19 mouse cellular contexts compared by ENCODE assay signal in genomic region chr7:118419491-118420180, GRCm38 (mm10). TPM values are rescaled to one million over a fixed set of nuclear protein-coding genes. Genes with fewer than 3 reads are reported as not detected.
A peak's percentile ranks its signal among the peaks of the same experiment; 100 is the strongest.
DNase-seq lines count a peak whose midpoint lies in the region; ATAC-seq and TF ChIP-seq lines count a peak whose summit lies in the region.
"Had no signal": no experiment of that assay in that cellular context is flagged by ENCODE, and none has a peak within 500 bp of the region (broad histone marks: within the 10 kb centered on the region; RNA-seq: fewer than 3 reads in every experiment).

No protein-coding gene starts in this region.

- in situ Hi-C loops in CH12.LX (cut with MboI; ENCODE audit: low pct_ligation_motif_present, low pct_unique_long_range_greater_than_20kb, low sequenced_read_pairs): no loop called here

- no peaks in the 10 kb centered on the region for H3K9me3 ChIP-seq in CH12.LX (replicated peaks; ENCODE audit: low read length)
- no peaks in the 10 kb centered on the region for H3K9me3 ChIP-seq in forebrain, embryonic 16.5 days (ENCODE audit: control insufficient read depth, low read length)
- H3K9me3 ChIP-seq in midbrain, embryonic 14.5 days (ENCODE audit: control insufficient read depth, low read length): no peaks in the 10 kb centered on the region
- H3K9me3 ChIP-seq: stomach, embryonic 15.5 days had no signal

- H3K27me3 ChIP-seq in CH12.LX (replicated peaks): peaks cover 2% of the 10 kb centered on the region
- no peaks in the 10 kb centered on the region for H3K27me3 ChIP-seq in forebrain, embryonic 16.5 days (replicated peaks; ENCODE audit: control insufficient read depth, insufficient read depth, low read length)
- H3K27me3 ChIP-seq in midbrain, embryonic 14.5 days (ENCODE audit: control insufficient read depth, insufficient read depth, low read length): no peaks in the 10 kb centered on the region
- H3K27me3 ChIP-seq: stomach, embryonic 15.5 days had no signal

- no peaks in the 10 kb centered on the region for H3K36me3 ChIP-seq in CH12.LX (replicated peaks in 1 of 2; ENCODE audit: control insufficient read depth in 1 of 2, insufficient read depth in 1 of 2, low read length in 1 of 2)
- H3K36me3 ChIP-seq in forebrain, embryonic 16.5 days (ENCODE audit: control insufficient read depth, insufficient read depth): no peaks in the 10 kb centered on the region
- no peaks in the 10 kb centered on the region for H3K36me3 ChIP-seq in midbrain, embryonic 14.5 days (ENCODE audit: control insufficient read depth, insufficient read depth, low read length)
- H3K36me3 ChIP-seq: stomach, embryonic 15.5 days had no signal

- peak; percentile 72 for ATAC-seq in forebrain, embryonic 16.5 days
- ATAC-seq in midbrain, embryonic 14.5 days (ENCODE audit: low FRiP score, low TSS enrichment): no peak
- ATAC-seq: intestine, embryonic 16.5 days had no signal

- no peak for DNase-seq in CH12.LX (ENCODE audit: extremely low read depth)
- peak; percentile 22 for DNase-seq in brain, adult 2 months (ENCODE audit: low read depth, low spot score)
- no peak for DNase-seq in midbrain, embryonic 14.5 days
- no peak for DNase-seq in thymus, postnatal 36 days
- no peak for DNase-seq in right cerebral cortex, adult 2 months (ENCODE audit: low spot score in 2 of 2)
- no peak for DNase-seq in lung, postnatal 25 days (ENCODE audit: low spot score)
- no peak for DNase-seq in spleen, adult 12 weeks (ENCODE audit: low spot score)
- DNase-seq: adrenal gland, postnatal 25 days; cerebellum, postnatal 25 days; gastrocnemius, postnatal 10 days; kidney, postnatal 10 days; layer of hippocampus, adult 9-11 months; lung, embryonic 14.5 days; thymus, postnatal 25 days had no signal

- H3K4me2 ChIP-seq in CH12.LX (ENCODE audit: insufficient read depth, low read depth, poor library complexity, severe bottlenecking): peak overlapping the region; percentile 36
- H3K4me2 ChIP-seq in forebrain, embryonic 16.5 days (ENCODE audit: low read length): peak overlapping the region; percentile 25
- 0 out of 2 replicates have a peak overlapping the region, but pooled peaks have one; percentile 18 for H3K4me2 ChIP-seq in midbrain, embryonic 14.5 days (ENCODE audit: low read length)
- H3K4me2 ChIP-seq: liver, embryonic 11.5 days; lung, embryonic 14.5 days; stomach, embryonic 15.5 days had no signal

- no peak for TF ChIP-seq RAD21 in CH12.LX (IDR thresholded peaks at IDR 0.05; ENCODE audit: low read depth, low read length)

- no peak overlapping the region for H3K9ac ChIP-seq in CH12.LX (ENCODE audit: insufficient read depth, low read depth)
- 0 out of 2 replicates have a peak overlapping the region, but pooled peaks have one; percentile 8 for H3K9ac ChIP-seq in forebrain, embryonic 16.5 days (replicated peaks; ENCODE audit: low read depth, low read length)
- no peak overlapping the region for H3K9ac ChIP-seq in midbrain, embryonic 14.5 days (replicated peaks; ENCODE audit: low read length)
- H3K9ac ChIP-seq: lung, embryonic 14.5 days; stomach, embryonic 15.5 days had no signal

- no peak overlapping the region for H3K4me3 ChIP-seq in CH12.LX (replicated peaks in 1 of 3; ENCODE audit: low read depth in 2 of 3, low read length in 2 of 3, poor library complexity in 1 of 3)
- H3K4me3 ChIP-seq in forebrain, embryonic 16.5 days (replicated peaks; ENCODE audit: low read length): no peak overlapping the region
- no peak overlapping the region for H3K4me3 ChIP-seq in midbrain, embryonic 14.5 days (replicated peaks; ENCODE audit: low read depth, low read length)
- H3K4me3 ChIP-seq: myocyte; stomach, embryonic 15.5 days had no signal

- H3K4me1 ChIP-seq in CH12.LX (ENCODE audit: control insufficient read depth in 1 of 2, insufficient read depth in 2 of 2): peaks cover 3 to 4% of the 10 kb centered on the region in 2 experiments; a peak in 1 of 4 replicates
- H3K4me1 ChIP-seq in forebrain, embryonic 16.5 days (replicated peaks; ENCODE audit: control insufficient read depth, insufficient read depth, low read length): peaks cover 5% of the 10 kb centered on the region
- peaks cover 6% of the 10 kb centered on the region; the same call in 1 of the 2 replicates for H3K4me1 ChIP-seq in midbrain, embryonic 14.5 days (ENCODE audit: control insufficient read depth, insufficient read depth, low read length)
- H3K4me1 ChIP-seq: stomach, embryonic 15.5 days had no signal

- H3K79me2 ChIP-seq in CH12.LX (replicated peaks; ENCODE audit: control insufficient read depth, extremely low read depth, insufficient read depth, poor library complexity, severe bottlenecking): no peaks in the 10 kb centered on the region

- WGBS in forebrain, embryonic 16.5 days: 28% methylated on average over 6 of the region's 6 CpGs
- WGBS in midbrain, embryonic 14.5 days: 47% methylated on average over 6 of the region's 6 CpGs

- H3K27ac ChIP-seq in CH12.LX (ENCODE audit: insufficient read depth, low read depth): no peak overlapping the region
- no peak overlapping the region for H3K27ac ChIP-seq in forebrain, embryonic 16.5 days (ENCODE audit: low read length)
- H3K27ac ChIP-seq in midbrain, embryonic 14.5 days (replicated peaks; ENCODE audit: low read depth, low read length): peak overlapping the region; percentile 41; the same call in 1 of the 2 replicates
- H3K27ac ChIP-seq: stomach, embryonic 15.5 days had no signal

- TF ChIP-seq CTCF in CH12.LX (conservative IDR thresholded peaks at IDR 0.05 in 1 of 2, IDR thresholded peaks at IDR 0.05 in 1 of 2; ENCODE audit: low read depth in 2 of 2, low read length in 2 of 2): no peak

- no peak for TF ChIP-seq POLR2A in CH12.LX (IDR thresholded peaks at IDR 0.05; ENCODE audit: low read depth, low read length)

- dilution Hi-C loops in CH12.LX (cut with MboI; ENCODE audit: extremely low pct_ligation_motif_present, extremely low pct_unique_long_range_greater_than_20kb, low sequenced_read_pairs): no loop called here

- no peak for TF ChIP-seq EP300 in CH12.LX (IDR thresholded peaks at IDR 0.05; ENCODE audit: low read length)

TF ChIP-seq in CH12.LX, 34 proteins besides CTCF, POLR2A, EP300 and RAD21:
- no peak for TF ChIP-seq NRF1 (IDR thresholded peaks at IDR 0.05; ENCODE audit: low read depth, low read length)
TF ChIP-seq in CH12.LX: peak in this region for 0.

RNA-seq across cellular contexts. Expression of gene Syt17, which starts 28.4 kb away (rescaled TPM):
- total RNA-seq in CH12.LX (2012; rRNA removed) (not detected in 2 replicates), CH12.LX (2014; rRNA removed) (not detected in 2 replicates)
- polyA plus RNA-seq in CH12.LX (2012; ENCODE audit: insufficient read length, low read depth): not detected in 2 replicates
- polyA plus RNA-seq in forebrain, embryonic 16.5 days (2015; fragmentation: Nextera tagmentation; extraction: Ambion mirVana): 6.0 and 7.1 TPM in 2 replicates
- 12.4 and 13.1 TPM in 2 replicates for polyA plus RNA-seq in midbrain, embryonic 14.5 days (2014; fragmentation: Nextera tagmentation; extraction: Ambion mirVana)
